Comparison of ENCODE assay signal across 15 mouse cellular contexts in genomic region chr2:35900845-35901244, GRCm38 (mm10).
DNase-seq lines count a peak whose midpoint lies in the region; ATAC-seq and TF ChIP-seq lines count a peak whose summit lies in the region.
"Had no signal": no experiment of that assay in that cellular context is flagged by ENCODE, and none has a peak within 500 bp of the region (broad histone marks: within the 10 kb centered on the region; RNA-seq: fewer than 3 reads in every experiment).

No protein-coding gene starts in this region.

- H3K4me1 ChIP-seq in heart, embryonic 12.5 days (replicated peaks): peaks cover 40% of the 10 kb centered on the region
- peaks cover 15% of the 10 kb centered on the region for H3K4me1 ChIP-seq in heart, embryonic 15.5 days (replicated peaks)
- H3K4me1 ChIP-seq in lung, postnatal 0 days (ENCODE audit: insufficient read depth, low read depth, low read length): no peaks in the 10 kb centered on the region
- no peaks in the 10 kb centered on the region for H3K4me1 ChIP-seq in forebrain, embryonic 13.5 days
- H3K4me1 ChIP-seq: midbrain, embryonic 12.5 days had no signal

- H3K4me2 ChIP-seq in heart, embryonic 12.5 days: no peak overlapping the region
- H3K4me2 ChIP-seq in heart, embryonic 15.5 days: no peak overlapping the region
- no peak overlapping the region for H3K4me2 ChIP-seq in lung, postnatal 0 days (replicated peaks; ENCODE audit: low read depth, low read length)
- H3K4me2 ChIP-seq in forebrain, embryonic 13.5 days: no peak overlapping the region
- H3K4me2 ChIP-seq: hindbrain, embryonic 13.5 days; limb, embryonic 15.5 days; midbrain, embryonic 12.5 days had no signal

- no peaks in the 10 kb centered on the region for H3K9me3 ChIP-seq in heart, embryonic 12.5 days (replicated peaks)
- no peaks in the 10 kb centered on the region for H3K9me3 ChIP-seq in heart, embryonic 15.5 days (replicated peaks)
- H3K9me3 ChIP-seq in lung, postnatal 0 days (ENCODE audit: low read length): no peaks in the 10 kb centered on the region
- no peaks in the 10 kb centered on the region for H3K9me3 ChIP-seq in forebrain, embryonic 13.5 days (replicated peaks)
- H3K9me3 ChIP-seq: hindbrain, embryonic 13.5 days; limb, embryonic 15.5 days; midbrain, embryonic 12.5 days had no signal

- no peak overlapping the region for H3K27ac ChIP-seq in heart, embryonic 12.5 days (ENCODE audit: poor library complexity, severe bottlenecking)
- H3K27ac ChIP-seq in heart, embryonic 15.5 days: no peak overlapping the region
- no peak overlapping the region for H3K27ac ChIP-seq in lung, postnatal 0 days (ENCODE audit: low read length)
- no peak overlapping the region for H3K27ac ChIP-seq in forebrain, embryonic 13.5 days
- H3K27ac ChIP-seq: hindbrain, embryonic 13.5 days; limb, embryonic 15.5 days; midbrain, embryonic 12.5 days had no signal

- no peak for ATAC-seq in heart, embryonic 12.5 days (ENCODE audit: insufficient number of reproducible peaks, low FRiP score)
- ATAC-seq in heart, embryonic 15.5 days (replicated peaks; ENCODE audit: insufficient number of reproducible peaks, insufficient read depth, low FRiP score, low read depth): peak; percentile 30; the same call in 1 of the 2 replicates
- peak; percentile 85 for ATAC-seq in lung, postnatal 0 days
- ATAC-seq in forebrain, embryonic 13.5 days: no peak
- ATAC-seq: activated CD4-positive, CD25-positive, alpha-beta regulatory T cell, adult 4 months; CD4-positive, CD25-positive, alpha-beta regulatory T cell, adult 4 months had no signal

- no peaks in the 10 kb centered on the region for H3K36me3 ChIP-seq in heart, embryonic 12.5 days
- no peaks in the 10 kb centered on the region for H3K36me3 ChIP-seq in heart, embryonic 15.5 days
- H3K36me3 ChIP-seq in lung, postnatal 0 days (ENCODE audit: insufficient read depth, low read length): no peaks in the 10 kb centered on the region
- no peaks in the 10 kb centered on the region for H3K36me3 ChIP-seq in forebrain, embryonic 13.5 days (ENCODE audit: poor library complexity, severe bottlenecking)
- H3K36me3 ChIP-seq: hindbrain, embryonic 13.5 days; limb, embryonic 15.5 days; midbrain, embryonic 12.5 days had no signal

- TF ChIP-seq CTCF in lung, postnatal 0 days (IDR thresholded peaks at IDR 0.05): no peak

- 39% methylated on average over 2 of the region's 2 CpGs for WGBS in heart, embryonic 12.5 days
- 32% methylated on average over 2 of the region's 2 CpGs for WGBS in heart, embryonic 15.5 days
- WGBS in lung, postnatal 0 days: 42% methylated on average over 2 of the region's 2 CpGs
- WGBS in forebrain, embryonic 13.5 days: 85% methylated on average over 2 of the region's 2 CpGs

- DNase-seq in heart, adult 11 months: peak; percentile 97
- DNase-seq in heart, postnatal 4 days: peak; percentile 61
- peak; percentile 66 for DNase-seq in lung, postnatal 0 days (ENCODE audit: low spot score)
- DNase-seq in frontal cortex, postnatal 10 days (ENCODE audit: low spot score in 2 of 2): no peak
- no peak for DNase-seq in right cerebral cortex, postnatal 36 days (ENCODE audit: low spot score in 2 of 2)
- DNase-seq: cerebellum, adult 9-10 months; right cerebral cortex, postnatal 4 days had no signal

- H3K9ac ChIP-seq in heart, embryonic 12.5 days: no peak overlapping the region
- H3K9ac ChIP-seq in heart, embryonic 15.5 days: no peak overlapping the region
- H3K9ac ChIP-seq in lung, postnatal 0 days (replicated peaks; ENCODE audit: low read depth): no peak overlapping the region
- no peak overlapping the region for H3K9ac ChIP-seq in forebrain, embryonic 13.5 days
- H3K9ac ChIP-seq: hindbrain, embryonic 13.5 days; limb, embryonic 15.5 days; midbrain, embryonic 12.5 days had no signal

- H3K27me3 ChIP-seq in heart, embryonic 12.5 days (replicated peaks): no peaks in the 10 kb centered on the region
- no peaks in the 10 kb centered on the region for H3K27me3 ChIP-seq in heart, embryonic 15.5 days
- no peaks in the 10 kb centered on the region for H3K27me3 ChIP-seq in lung, postnatal 0 days (replicated peaks; ENCODE audit: insufficient read depth, low read length)
- no peaks in the 10 kb centered on the region for H3K27me3 ChIP-seq in forebrain, embryonic 13.5 days
- H3K27me3 ChIP-seq: hindbrain, embryonic 13.5 days; limb, embryonic 15.5 days; midbrain, embryonic 12.5 days had no signal

- TF ChIP-seq EP300 in lung, postnatal 0 days (IDR thresholded peaks at IDR 0.05): peak; percentile 76

- H3K4me3 ChIP-seq in heart, embryonic 12.5 days: no peak overlapping the region
- H3K4me3 ChIP-seq in heart, embryonic 15.5 days: no peak overlapping the region
- H3K4me3 ChIP-seq in lung, postnatal 0 days (ENCODE audit: low read depth, low read length): no peak overlapping the region
- no peak overlapping the region for H3K4me3 ChIP-seq in forebrain, embryonic 13.5 days
- H3K4me3 ChIP-seq: hindbrain, embryonic 13.5 days; limb, embryonic 15.5 days; midbrain, embryonic 12.5 days had no signal

Comparison
In these comparisons a context has a peak if more than half of its experiments do, and no peak if none do; other contexts are left out.
1. ATAC-seq: peak in heart, embryonic 15.5 days (single experiment) and lung, postnatal 0 days (single experiment); none in heart, embryonic 12.5 days (single experiment) and forebrain, embryonic 13.5 days (single experiment).
2. DNase-seq: peak in heart, adult 11 months (single experiment), heart, postnatal 4 days (single experiment) and lung, postnatal 0 days (single experiment); none in frontal cortex, postnatal 10 days (0 of 2) and right cerebral cortex, postnatal 36 days (0 of 2).